Mouse (Mus musculus) heart, postnatal 10 days (tissue): ENCODE data around the gene Gpr33. TPM values are rescaled to one million over a fixed set of nuclear protein-coding genes. Genes with fewer than 3 reads are reported as not detected.

Experiments used
- DNase-seq, 2 experiments: peaks; one replicate each; pipeline ENCODE4 v3.0.0; 2021
- intact Hi-C: fragments of 180-260 bp; cut with DNase I; formaldehyde crosslinking; loops from one replicate; pipeline ENCODE4 v1.15.1; 2025
- total RNA-seq, 2 experiments: library from RNA; stranded (reverse); gene quantifications; 2 replicates each; pipeline ENCODE4 v1.2.3; 2021

The Gpr33 gene
- total RNA-seq, 2 experiments from 2014 or later: not detected

DNA sequence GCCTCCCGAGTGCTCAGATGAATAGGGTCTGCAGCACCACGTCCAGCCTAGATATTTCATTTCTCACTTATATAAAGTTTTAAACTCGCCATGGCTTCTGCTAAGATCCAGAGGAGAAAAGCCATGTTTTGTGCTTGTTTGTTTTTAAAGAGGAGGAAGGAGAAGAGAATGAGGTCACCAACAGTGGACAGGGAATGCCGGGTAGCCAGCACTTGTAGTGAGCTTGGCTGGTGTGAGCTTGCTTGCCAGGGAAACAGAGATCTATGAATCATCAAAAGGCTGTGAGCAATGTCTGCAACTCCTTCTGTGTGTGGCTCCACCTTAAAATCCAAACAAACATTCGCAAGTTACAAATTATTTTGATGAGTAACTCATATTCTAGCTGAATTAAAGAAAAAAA lies 39.3 kb downstream of the Gpr33 start:
- intact Hi-C loops: no loop called here
- no peak for DNase-seq

DNA sequence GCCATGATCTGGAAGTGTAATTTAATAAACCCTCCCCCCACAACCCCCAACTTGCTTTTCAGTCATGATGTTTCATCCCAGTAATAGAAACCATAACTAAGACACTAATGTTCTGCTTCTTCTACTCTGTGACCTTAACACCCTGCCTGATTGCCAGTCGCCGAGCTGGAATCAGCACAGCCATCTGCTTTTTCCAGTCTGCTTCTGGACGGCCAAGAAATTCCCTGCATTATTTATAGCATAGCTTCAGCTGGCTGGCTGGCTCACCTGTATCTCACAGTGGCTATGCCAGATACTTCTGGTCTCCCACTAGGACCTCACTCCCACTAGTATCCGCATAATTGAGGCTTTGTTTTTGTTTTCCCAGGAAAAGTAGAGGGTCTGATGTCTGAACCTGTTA lies 42.0 kb downstream of the Gpr33 start:
- peak; percentile 38 to 44 for DNase-seq
- intact Hi-C loops: no loop called here

DNA sequence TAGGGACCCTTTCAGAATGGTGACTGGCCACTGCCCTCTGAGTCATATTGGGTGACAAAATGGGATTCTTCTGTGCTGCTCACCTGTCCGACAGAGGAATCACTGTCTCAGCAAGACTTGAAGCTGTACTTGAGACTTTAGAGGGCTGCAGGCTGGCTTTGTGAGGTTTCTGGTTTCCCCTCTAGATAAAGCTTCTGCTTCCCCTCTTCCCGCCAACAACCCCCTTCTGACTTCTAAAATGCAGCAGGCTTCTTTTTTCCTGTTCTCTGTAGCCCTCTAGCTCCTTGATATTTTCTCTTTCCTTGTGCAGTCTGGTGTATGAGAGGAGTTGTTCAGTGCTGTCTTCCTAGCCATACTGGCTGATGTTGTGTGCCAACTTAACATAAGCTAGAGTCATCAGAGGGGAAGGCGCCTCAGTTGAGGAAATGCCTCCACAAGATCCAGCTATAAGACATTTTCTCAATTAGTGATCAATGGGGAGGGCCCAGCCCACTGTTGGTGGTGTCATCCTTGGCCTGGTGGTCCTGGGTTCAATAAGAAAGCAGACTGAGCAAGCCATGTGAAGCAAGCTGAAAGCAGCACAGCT lies 42.6 kb downstream of the Gpr33 start:
- peak in 1 of 2 experiments; percentile 11 for DNase-seq
- intact Hi-C loops: no loop called here

DNA sequence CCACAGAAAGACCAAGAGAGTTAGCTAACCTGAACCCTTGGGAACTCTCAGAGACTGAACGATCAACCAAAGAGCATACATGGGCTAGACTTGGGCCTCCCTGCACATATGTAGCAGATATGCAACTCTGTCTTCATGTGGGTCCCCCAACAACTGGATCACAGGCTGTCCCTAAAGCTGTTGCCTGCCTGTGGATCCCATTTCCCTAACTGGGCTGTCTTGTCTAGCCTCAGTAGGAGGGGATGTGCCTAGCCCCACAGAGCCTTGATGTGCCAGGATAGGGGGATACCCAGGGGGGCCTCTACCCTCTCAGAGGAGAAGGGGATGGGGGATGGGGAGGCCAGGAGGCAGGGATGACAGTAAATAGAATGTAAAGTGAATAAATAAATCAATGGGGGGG lies 44.2 kb downstream of the Gpr33 start:
- DNase-seq: no peak
- intact Hi-C loops: no loop called here

DNA sequence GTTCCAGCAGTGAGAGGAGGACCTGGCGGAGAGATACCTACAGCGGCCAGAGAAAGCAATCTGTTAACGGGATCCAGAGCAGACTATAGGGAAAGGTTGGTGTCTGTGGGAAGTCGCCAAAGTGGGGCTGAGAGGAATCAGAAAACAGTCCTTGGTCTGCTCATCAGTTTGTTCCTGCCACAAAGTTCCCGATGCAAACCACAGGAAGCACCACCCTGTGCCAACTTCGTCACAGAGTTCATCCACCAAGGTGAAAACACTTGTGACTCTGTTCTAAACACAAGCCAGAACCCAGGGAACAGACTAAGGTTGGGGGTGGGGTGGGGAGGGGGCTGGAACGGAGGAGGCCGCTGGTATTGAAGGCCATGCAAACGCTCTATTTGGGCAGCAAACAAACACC lies 51.3 kb downstream of the Gpr33 start:
- DNase-seq: peak; percentile 22 to 24
- intact Hi-C loops: no loop called here

DNA sequence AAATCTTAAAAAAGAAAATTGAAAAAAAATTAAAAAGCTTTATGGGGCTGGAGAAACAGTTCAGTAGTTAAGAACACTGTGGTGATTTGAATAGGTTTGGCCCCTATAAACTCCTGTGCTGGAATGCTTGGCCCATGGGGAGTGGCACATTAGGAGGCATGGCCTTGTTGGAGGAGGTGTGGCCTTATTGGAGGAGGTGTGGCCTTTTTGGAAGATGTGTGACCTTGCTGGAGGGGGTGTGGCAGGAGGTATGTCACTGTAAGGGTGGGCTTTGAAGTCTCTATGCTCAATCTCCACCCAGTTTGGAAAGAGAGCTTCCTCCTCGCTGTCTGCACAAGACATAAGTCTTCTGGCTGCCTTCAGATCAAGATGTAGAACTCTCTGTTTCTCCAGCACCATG lies 53.5 kb downstream of the Gpr33 start:
- no peak for DNase-seq
- intact Hi-C loops: no loop called here

Other genes with a start within 250 kb of the Gpr33 start
- 10 to 100 TPM; 95.8 to 97.3 TPM for gene Hectd1, start 198.5 kb downstream of the Gpr33 start, total RNA-seq
- gene Heatr5a, start 56.7 kb downstream of the Gpr33 start, total RNA-seq: 10 to 100 TPM; 21.8 to 23.0 TPM
- gene Dtd2, start 21.6 kb downstream of the Gpr33 start, total RNA-seq: 1 to 10 TPM; 6.8 to 8.4 TPM
- 1 to 10 TPM; 7.1 to 7.8 TPM for gene Nubpl, start 69.7 kb upstream of the Gpr33 start, total RNA-seq